1 mouse cellular context compared by ENCODE assay signal in the genomic region with DNA sequence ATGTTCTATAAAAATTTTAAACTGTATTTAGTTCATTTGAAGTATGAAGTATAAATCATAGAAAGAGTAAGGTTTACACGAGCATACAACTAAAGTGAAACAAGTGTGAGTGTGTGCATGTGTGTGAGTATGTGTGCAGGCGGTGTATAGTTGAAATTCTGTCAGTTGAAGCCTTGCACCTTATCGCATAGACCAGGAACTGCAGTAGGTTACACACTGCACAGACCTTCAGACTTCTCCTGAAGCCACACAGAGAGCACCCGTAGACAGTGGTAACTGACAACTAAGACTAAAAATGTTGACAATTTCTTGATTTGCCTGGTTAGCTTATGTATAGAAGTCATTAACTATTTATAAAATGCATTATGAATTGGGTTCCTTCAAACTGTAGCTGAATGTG.
TF ChIP-seq lines count a peak whose summit lies in the region.

No protein-coding gene starts in this region.

TF ChIP-seq in MEL, 35 proteins besides CTCF, POLR2A, EP300 and RAD21:
- TF ChIP-seq E2F4 (IDR thresholded peaks at IDR 0.05; ENCODE audit: borderline replicate concordance, low read depth, low read length): no peak
- TF ChIP-seq MYB (IDR thresholded peaks at IDR 0.05; ENCODE audit: low read depth, low read length): no peak
